Mouse (Mus musculus): ENCODE data around the gene Rnh1. TPM values are rescaled to one million over a fixed set of nuclear protein-coding genes. Genes with fewer than 3 reads are reported as not detected.

Rnh1 gene
- total and polyA plus RNA-seq, 2 experiments from 2014 or later, result 90.2 to 172 TPM

DNA sequence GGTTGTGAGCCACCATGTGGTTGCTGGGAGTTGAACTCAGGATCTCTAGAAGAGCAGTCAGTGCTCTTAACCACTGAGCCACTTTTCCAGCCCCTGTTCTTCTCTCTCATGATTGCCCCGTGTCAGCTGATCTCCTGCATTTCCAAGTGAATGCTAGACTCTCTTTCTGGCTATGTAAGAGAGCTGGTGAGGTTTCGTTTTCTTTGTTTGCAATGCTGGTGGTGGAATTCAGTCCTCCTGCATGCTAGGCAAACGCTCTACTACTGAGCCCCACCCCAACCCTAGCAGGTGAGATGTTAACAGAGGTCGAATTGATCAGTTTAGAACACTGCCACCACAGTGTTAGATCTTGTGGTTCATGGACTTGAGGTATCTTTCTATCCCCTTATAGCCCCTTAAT lies 24.0 kb downstream of the Rnh1 start:
- Histone ChIP-seq H3K4me2 (ENCODE audit: low read depth, low read length) (no peak overlapping the region), H3K27me3 (ENCODE audit: control insufficient read depth, insufficient read depth, low read length) (no peaks in the 10 kb centered on the region), H3K36me3 (replicated peaks; ENCODE audit: control insufficient read depth, insufficient read depth, low read length) (peaks cover 39% of the 10 kb centered on the region), H3K9ac (replicated peaks; ENCODE audit: low read depth, low read length) (no peak overlapping the region), H3K9me3 (replicated peaks; ENCODE audit: control insufficient read depth, low read length) (no peaks in the 10 kb centered on the region), H3K4me3 (ENCODE audit: low read depth, low read length) (no peak overlapping the region), H3K4me1 (ENCODE audit: control insufficient read depth, insufficient read depth) (no peaks in the 10 kb centered on the region), H3K27ac (ENCODE audit: low read depth) (no peak overlapping the region)
- no peak for ATAC-seq (ENCODE audit: insufficient read depth, low read depth)
- WGBS, result 82% methylated on average over 4 of the region's 4 CpGs
- no peak for DNase-seq (ENCODE audit: low spot score)
- TF ChIP-seq EP300 (IDR thresholded peaks at IDR 0.05; ENCODE audit: low read depth) (no peak), CTCF (IDR thresholded peaks at IDR 0.05; ENCODE audit: low read depth) (no peak)

DNA sequence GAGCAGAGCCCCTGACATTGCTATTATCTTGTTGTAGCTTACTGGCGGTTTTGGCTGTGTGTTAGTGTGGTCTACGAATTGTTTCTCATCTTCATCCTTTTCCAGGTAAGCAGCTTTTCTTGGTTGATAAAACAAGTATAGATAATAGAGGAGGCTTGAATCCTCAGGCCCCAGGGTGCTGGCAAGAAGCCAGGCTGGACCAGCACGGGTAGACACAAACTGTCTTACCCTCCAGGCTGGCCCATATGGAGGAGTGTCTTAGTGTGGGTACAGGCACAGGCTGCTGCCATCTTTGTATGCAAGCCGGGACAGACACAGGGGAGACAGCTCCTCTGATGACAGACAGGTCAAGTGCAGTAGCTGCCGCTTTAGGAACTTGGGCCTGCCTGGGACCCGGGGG lies 25.6 kb downstream of the Rnh1 start:
- Histone ChIP-seq H3K9me3 (replicated peaks; ENCODE audit: control insufficient read depth, low read length) (no peaks in the 10 kb centered on the region), H3K4me2 (ENCODE audit: low read depth, low read length) (no peak overlapping the region), H3K27ac (ENCODE audit: low read depth) (no peak overlapping the region), H3K4me1 (ENCODE audit: control insufficient read depth, insufficient read depth) (no peaks in the 10 kb centered on the region), H3K4me3 (ENCODE audit: low read depth, low read length) (no peak overlapping the region), H3K27me3 (ENCODE audit: control insufficient read depth, insufficient read depth, low read length) (no peaks in the 10 kb centered on the region), H3K36me3 (replicated peaks; ENCODE audit: control insufficient read depth, insufficient read depth, low read length) (peaks cover 29% of the 10 kb centered on the region), H3K9ac (replicated peaks; ENCODE audit: low read depth, low read length) (no peak overlapping the region)
- TF ChIP-seq CTCF (IDR thresholded peaks at IDR 0.05; ENCODE audit: low read depth), result no peak
- TF ChIP-seq EP300 (IDR thresholded peaks at IDR 0.05; ENCODE audit: low read depth), result no peak
- no peak for ATAC-seq (ENCODE audit: insufficient read depth, low read depth)
- DNase-seq (ENCODE audit: low spot score), result no peak
- WGBS, result 64% methylated on average over 6 of the region's 6 CpGs

- Histone ChIP-seq H3K4me2 (ENCODE audit: low read depth, low read length) (no peak overlapping the region), H3K4me1 (ENCODE audit: control insufficient read depth, insufficient read depth) (no peaks in the 10 kb centered on the region), H3K9ac (replicated peaks; ENCODE audit: low read depth, low read length) (no peak overlapping the region), H3K9me3 (replicated peaks; ENCODE audit: control insufficient read depth, low read length) (no peaks in the 10 kb centered on the region), H3K27ac (ENCODE audit: low read depth) (no peak overlapping the region), H3K4me3 (ENCODE audit: low read depth, low read length) (no peak overlapping the region), H3K27me3 (ENCODE audit: control insufficient read depth, insufficient read depth, low read length) (no peaks in the 10 kb centered on the region), H3K36me3 (replicated peaks; ENCODE audit: control insufficient read depth, insufficient read depth, low read length) (peaks cover 19% of the 10 kb centered on the region)
- ATAC-seq (ENCODE audit: insufficient read depth, low read depth) (no peak), DNase-seq (ENCODE audit: low spot score) (no peak)
- 87% methylated on average over 12 of the region's 12 CpGs for WGBS
- TF ChIP-seq CTCF (IDR thresholded peaks at IDR 0.05; ENCODE audit: low read depth) (no peak), EP300 (IDR thresholded peaks at IDR 0.05; ENCODE audit: low read depth) (no peak)
These were observed 26.5 kb downstream of the Rnh1 start for GRCm38 (mm10) chr7:141146043-141146595.

DNA sequence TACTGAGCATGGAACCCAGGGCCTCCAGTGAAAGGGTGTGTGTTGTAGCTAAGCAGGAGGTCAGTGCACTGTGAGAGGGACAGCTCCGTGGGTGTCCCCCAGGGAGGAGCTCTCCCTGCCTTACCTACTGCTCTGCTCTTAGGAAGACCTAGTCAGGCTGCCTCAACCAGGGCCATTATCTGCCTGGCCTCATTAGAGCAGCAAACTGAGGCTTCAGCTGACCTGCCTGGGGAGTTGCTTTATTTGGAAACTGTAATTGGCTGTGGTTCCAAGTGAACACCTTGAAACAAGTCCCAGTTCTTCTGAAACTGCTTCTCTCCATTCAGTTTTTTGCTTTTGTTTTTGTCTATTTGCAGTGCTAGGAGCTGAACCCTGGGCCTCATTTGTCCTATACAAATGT lies 27.3 kb downstream of the Rnh1 start:
- H3K27me3 ChIP-seq (ENCODE audit: control insufficient read depth, insufficient read depth, low read length), result no peaks in the 10 kb centered on the region
- ATAC-seq (ENCODE audit: insufficient read depth, low read depth), result no peak
- no peak overlapping the region for H3K4me2 ChIP-seq (ENCODE audit: low read depth, low read length)
- no peaks in the 10 kb centered on the region for H3K4me1 ChIP-seq (ENCODE audit: control insufficient read depth, insufficient read depth)
- no peaks in the 10 kb centered on the region for H3K9me3 ChIP-seq (replicated peaks; ENCODE audit: control insufficient read depth, low read length)
- no peak overlapping the region for H3K4me3 ChIP-seq (ENCODE audit: low read depth, low read length)
- no peak overlapping the region for H3K27ac ChIP-seq (ENCODE audit: low read depth)
- 52% methylated on average over 1 of the region's 1 CpGs for WGBS
- TF ChIP-seq EP300 (IDR thresholded peaks at IDR 0.05; ENCODE audit: low read depth) (no peak), CTCF (IDR thresholded peaks at IDR 0.05; ENCODE audit: low read depth) (no peak)
- H3K36me3 ChIP-seq (replicated peaks; ENCODE audit: control insufficient read depth, insufficient read depth, low read length), result peaks cover 15% of the 10 kb centered on the region
- no peak for DNase-seq (ENCODE audit: low spot score)
- H3K9ac ChIP-seq (replicated peaks; ENCODE audit: low read depth, low read length), result no peak overlapping the region

GRCm38 (mm10) chr7:141144650-141145049 lies 28.0 kb downstream of the Rnh1 start:
- H3K27me3 ChIP-seq (ENCODE audit: control insufficient read depth, insufficient read depth, low read length), result no peaks in the 10 kb centered on the region
- ATAC-seq (ENCODE audit: insufficient read depth, low read depth) (no peak), DNase-seq (ENCODE audit: low spot score) (no peak)
- no peak overlapping the region for H3K4me2 ChIP-seq (ENCODE audit: low read depth, low read length)
- TF ChIP-seq CTCF (IDR thresholded peaks at IDR 0.05; ENCODE audit: low read depth) (no peak), EP300 (IDR thresholded peaks at IDR 0.05; ENCODE audit: low read depth) (no peak)
- H3K36me3 ChIP-seq (replicated peaks; ENCODE audit: control insufficient read depth, insufficient read depth, low read length), result peaks cover 15% of the 10 kb centered on the region
- no peaks in the 10 kb centered on the region for H3K4me1 ChIP-seq (ENCODE audit: control insufficient read depth, insufficient read depth)
- no peak overlapping the region for H3K27ac ChIP-seq (ENCODE audit: low read depth)
- no peaks in the 10 kb centered on the region for H3K9me3 ChIP-seq (replicated peaks; ENCODE audit: control insufficient read depth, low read length)
- WGBS, result 92% methylated on average over 3 of the region's 3 CpGs
- H3K9ac ChIP-seq (replicated peaks; ENCODE audit: low read depth, low read length), result no peak overlapping the region
- H3K4me3 ChIP-seq (ENCODE audit: low read depth, low read length), result no peak overlapping the region

DNA sequence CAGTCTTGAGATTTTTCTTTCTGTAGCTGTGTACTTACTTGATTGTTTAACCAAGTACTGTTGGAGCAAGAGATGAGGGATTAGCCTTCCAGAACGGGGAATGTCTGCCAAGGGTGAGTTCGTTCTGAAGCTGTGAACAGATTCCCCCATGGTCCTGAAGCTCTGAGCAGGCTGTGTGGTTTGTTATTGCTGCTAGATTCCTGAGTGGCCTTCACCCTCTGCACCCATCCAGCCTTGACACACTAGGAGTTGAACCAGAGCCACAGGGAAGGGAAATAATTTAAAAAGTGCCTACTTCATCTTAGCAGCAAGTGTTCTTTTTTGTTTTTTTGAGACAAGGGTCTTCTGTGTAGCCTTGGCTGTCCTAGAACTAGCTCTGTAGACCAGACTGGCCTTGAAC lies 28.8 kb downstream of the Rnh1 start:
- ATAC-seq (ENCODE audit: insufficient read depth, low read depth) (no peak), DNase-seq (ENCODE audit: low spot score) (no peak)
- Histone ChIP-seq H3K36me3 (replicated peaks; ENCODE audit: control insufficient read depth, insufficient read depth, low read length) (peaks cover 23% of the 10 kb centered on the region), H3K9me3 (replicated peaks; ENCODE audit: control insufficient read depth, low read length) (no peaks in the 10 kb centered on the region), H3K4me3 (ENCODE audit: low read depth, low read length) (no peak overlapping the region), H3K27me3 (ENCODE audit: control insufficient read depth, insufficient read depth, low read length) (no peaks in the 10 kb centered on the region), H3K4me2 (ENCODE audit: low read depth, low read length) (no peak overlapping the region), H3K4me1 (ENCODE audit: control insufficient read depth, insufficient read depth) (no peaks in the 10 kb centered on the region), H3K27ac (ENCODE audit: low read depth) (no peak overlapping the region), H3K9ac (replicated peaks; ENCODE audit: low read depth, low read length) (no peak overlapping the region)
- TF ChIP-seq EP300 (IDR thresholded peaks at IDR 0.05; ENCODE audit: low read depth), result no peak
- TF ChIP-seq CTCF (IDR thresholded peaks at IDR 0.05; ENCODE audit: low read depth), result no peak
- 79% methylated on average over 2 of the region's 2 CpGs for WGBS
